Mouse (Mus musculus) ES-E14 (cell line): ENCODE results near the gene Trex2. TPM values are rescaled to one million over a fixed set of nuclear protein-coding genes. Genes with fewer than 3 reads are reported as not detected.
A peak's percentile ranks its signal among the peaks of the same experiment; 100 is the strongest.

Experiments used
- DNase-seq: peaks from one replicate; pipeline ENCODE4 v3.0.0-alpha.2; 2013; ENCODE audit warnings: low read depth, low spot score
- H3K27ac ChIP-seq: 2 replicates; pipeline ENCODE4 v1.5.1; 2012; ENCODE audit warnings: low read depth, mild to moderate bottlenecking, low read length, moderate library complexity, mixed read lengths; ENCODE audit not compliant: poor library complexity, insufficient read depth, severe bottlenecking
- H3K36me3 ChIP-seq: 2 replicates; pipeline ENCODE4 v1.6.1; 2012; ENCODE audit warnings: mild to moderate bottlenecking, low read length, moderate library complexity, mixed read lengths; ENCODE audit not compliant: control insufficient read depth, poor library complexity, insufficient read depth, severe bottlenecking
- H3K4me1 ChIP-seq, 2 experiments: fragments of 150-350 bp in 1 of 2; sonication (generic) in 1 of 2; 2 replicates each; pipeline ENCODE4 v1.6.1; 2012; ENCODE audit warnings: low read length in 2 of 2, mild to moderate bottlenecking in 1 of 2, mixed read lengths in 1 of 2; ENCODE audit not compliant: control insufficient read depth in 2 of 2, insufficient read depth in 2 of 2, poor library complexity in 1 of 2
- H3K4me3 ChIP-seq, 2 experiments: fragments of 150-350 bp in 1 of 2; sonication (generic) in 1 of 2; 2 replicates each; pipeline ENCODE4 v1.5.1; 2012; ENCODE audit warnings: low read length in 2 of 2, low read depth in 1 of 2, mild to moderate bottlenecking in 1 of 2, mixed read lengths in 1 of 2; ENCODE audit not compliant: insufficient read depth in 1 of 2, poor library complexity in 1 of 2, severe bottlenecking in 1 of 2
- H3K9ac ChIP-seq: 2 replicates; pipeline ENCODE4 v1.6.1; 2012; ENCODE audit warnings: low read depth, mild to moderate bottlenecking, low read length, mixed read lengths; ENCODE audit not compliant: poor library complexity, insufficient read depth, severe bottlenecking
- H3K9me3 ChIP-seq: fragments of 150-350 bp; sonication (generic); 2 replicates; pipeline ENCODE4 v1.6.1; 2012; ENCODE audit warnings: low read depth, mild to moderate bottlenecking, low read length; ENCODE audit not compliant: control insufficient read depth, insufficient read depth
- CHD2 ChIP-seq: IDR thresholded peaks from 2 replicates; pipeline ENCODE4 v1.6.1; 2014; ENCODE audit warnings: mild to moderate bottlenecking, low read depth, low read length, inconsistent platforms
- HCFC1 ChIP-seq: IDR thresholded peaks from 2 replicates; pipeline ENCODE4 v1.6.1; 2012; ENCODE audit warnings: low read length, inconsistent platforms, borderline replicate concordance; ENCODE audit not compliant: insufficient read depth
- MAFK ChIP-seq: IDR thresholded peaks from 2 replicates; pipeline ENCODE4 v1.6.1; 2014; ENCODE audit warnings: mild to moderate bottlenecking, low read depth, low read length, inconsistent platforms; ENCODE audit not compliant: insufficient read depth
- ZC3H11A ChIP-seq: IDR thresholded peaks from 2 replicates; pipeline ENCODE4 v1.6.1; 2012; ENCODE audit warnings: low read depth, mild to moderate bottlenecking, inconsistent platforms, low read length, borderline replicate concordance
- ZNF384 ChIP-seq: IDR thresholded peaks from 2 replicates; pipeline ENCODE4 v1.6.1; 2012; ENCODE audit warnings: low read depth, low read length, inconsistent platforms
- in situ Hi-C, 2 experiments: fragments of 600-800 bp; cut with MboI; formaldehyde crosslinking; loops; one replicate each; pipeline ENCODE4 v1.15.1; 2025; ENCODE audit warnings: low sequenced_read_pairs in 2 of 2, inconsistent platforms in 1 of 2; ENCODE audit not compliant: unreplicated experiment in 2 of 2
- total RNA-seq: library from RNA; depleted of rRNA; stranded (reverse); fragments of 300-350 nt; gene quantifications from 2 replicates; pipeline ENCODE4 v1.2.3, GENCODE M21; 2012; rRNA removed

Trex2 gene
- 0.27 and 0.37 TPM in 2 replicates for total RNA-seq

DNA sequence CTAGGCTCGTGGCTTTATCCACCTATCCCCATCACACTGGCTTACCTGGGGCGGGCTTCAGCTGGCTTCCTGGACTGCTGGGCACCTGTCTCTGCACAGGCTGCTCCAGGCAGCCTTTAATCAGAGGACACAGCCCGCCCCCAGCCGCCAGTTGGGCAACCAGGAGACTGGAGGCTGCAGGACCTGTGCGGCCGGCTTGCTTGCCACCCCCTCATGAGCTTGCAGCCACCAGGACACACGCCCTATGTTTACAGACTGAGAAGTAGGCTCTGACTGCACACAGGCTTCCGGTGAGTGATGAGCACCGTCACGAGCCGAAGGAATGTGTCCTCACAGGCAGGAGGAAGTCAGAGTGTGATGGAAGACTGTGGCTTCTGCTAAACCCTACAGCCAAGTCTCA, at the start of gene Trex2:
Gene Trex2, minus strand, starts transcription at position 93 of the 400 bp plus-strand sequence.
- no peak within 1 kb of the TSS for H3K27ac ChIP-seq
- no peaks in the 10 kb centered on the region for H3K9me3 ChIP-seq
- H3K4me1 ChIP-seq = no peaks in the 10 kb centered on the region
- H3K9ac ChIP-seq = no peak within 1 kb of the TSS
- TF ChIP-seq ZC3H11A = no peak
- no peak for TF ChIP-seq CHD2
- no peak for TF ChIP-seq ZNF384
- TF ChIP-seq MAFK = no peak
- TF ChIP-seq HCFC1 = no peak
- in situ Hi-C loops = loop anchor here in 1 of 2 experiments (25.0 kb wide), 1 partner anchor 373 kb away; the partner anchor contains the start of gene Pnma3
- no peaks in the 10 kb centered on the region; the same call in 1 of the 2 replicates for H3K36me3 ChIP-seq
- peak within 1 kb of the TSS in 1 of 2 experiments; percentile 32; a peak in 1 of 4 replicates for H3K4me3 ChIP-seq
- no peak for DNase-seq

DNA sequence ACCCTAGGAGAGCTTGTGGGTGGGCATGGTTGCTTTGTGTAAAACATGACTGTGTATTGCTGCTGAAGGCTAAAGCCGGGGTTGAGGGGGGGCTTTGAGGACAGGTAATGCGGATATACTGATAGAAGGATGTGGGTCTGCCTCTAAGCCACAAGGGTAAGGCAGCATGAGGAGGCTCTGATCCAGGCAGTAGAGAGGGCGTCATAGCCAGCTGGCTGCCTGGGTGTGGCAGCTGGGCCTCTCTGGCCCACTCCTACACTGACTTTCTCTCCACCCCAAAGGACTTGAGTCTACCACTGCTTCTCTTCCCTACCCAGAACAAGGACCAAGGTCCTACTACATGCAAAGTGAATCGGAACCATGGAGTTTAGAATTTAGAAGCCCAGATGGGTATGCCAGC, 49.7 kb upstream of the Trex2 start:
- Histone ChIP-seq H3K9ac (no peak overlapping the region), H3K4me3 (no peak overlapping the region), H3K9me3 (no peaks in the 10 kb centered on the region), H3K4me1 (no peaks in the 10 kb centered on the region), H3K27ac (no peak overlapping the region), H3K36me3 (no peaks in the 10 kb centered on the region)
- TF ChIP-seq ZC3H11A = no peak
- TF ChIP-seq HCFC1 = no peak
- TF ChIP-seq CHD2 = no peak
- in situ Hi-C loops = no loop called here
- no peak for DNase-seq

GRCm38 (mm10) chrX:73484076-73484475, 48.9 kb upstream of the Trex2 start:
- no peaks in the 10 kb centered on the region for H3K4me1 ChIP-seq
- H3K9me3 ChIP-seq = no peaks in the 10 kb centered on the region
- H3K9ac ChIP-seq = no peak overlapping the region
- H3K36me3 ChIP-seq = no peaks in the 10 kb centered on the region
- no peak for DNase-seq
- TF ChIP-seq ZNF384 (no peak), CHD2 (no peak), MAFK (no peak), ZC3H11A (no peak)
- no peak overlapping the region for H3K27ac ChIP-seq
- H3K4me3 ChIP-seq = no peak overlapping the region
- in situ Hi-C loops = no loop called here

DNA sequence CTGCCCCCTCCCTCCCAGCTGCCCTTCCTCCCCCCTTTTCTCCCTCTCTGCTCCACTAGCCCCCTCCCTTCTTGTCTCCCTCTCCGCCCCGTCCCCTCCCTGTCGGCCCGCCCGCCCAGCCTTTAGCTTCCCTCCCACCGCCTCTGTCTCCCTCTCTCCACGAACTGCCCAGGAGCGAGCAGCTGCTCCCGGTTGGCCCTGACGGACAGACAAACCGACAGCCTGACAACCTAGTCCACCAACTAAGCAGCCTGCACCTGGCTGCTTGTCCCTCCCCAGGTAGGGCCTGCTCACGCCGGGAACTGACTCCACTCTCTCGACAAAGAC, 48.3 kb upstream of the Trex2 start, which contains the start of gene Bgn:
Gene Bgn, plus strand, starts transcription at position 119 of the 327 bp plus-strand sequence.
- H3K4me3 ChIP-seq = no peak within 1 kb of the TSS
- H3K9me3 ChIP-seq = no peaks in the 10 kb centered on the region
- no peak within 1 kb of the TSS for H3K27ac ChIP-seq
- no peaks in the 10 kb centered on the region for H3K4me1 ChIP-seq
- no peak within 1 kb of the TSS for H3K9ac ChIP-seq
- no peaks in the 10 kb centered on the region for H3K36me3 ChIP-seq
- in situ Hi-C loops = no loop called here
- TF ChIP-seq MAFK (no peak), HCFC1 (no peak), ZC3H11A (no peak), ZNF384 (no peak), CHD2 (no peak)
- DNase-seq = no peak
